Mouse (Mus musculus): ENCODE results near the gene Crmp1. TPM values are rescaled to one million over a fixed set of nuclear protein-coding genes. Genes with fewer than 3 reads are reported as not detected.
A peak's percentile ranks its signal among the peaks of the same experiment; 100 is the strongest.

The Crmp1 gene
- total RNA-seq, 4 experiments from 2014 or later: 202 to 212 (median 207) TPM

- peak in 1 of 2 experiments; percentile 31 for DNase-seq (ENCODE audit: low spot score in 2 of 2)
Measured at GRCm38 (mm10) chr5:37290983-37291382, 49.2 kb downstream of the Crmp1 start.

- DNase-seq (ENCODE audit: low spot score in 2 of 2): no peak
Measured at GRCm38 (mm10) chr5:37296717-37297116, 55.0 kb downstream of the Crmp1 start.

GRCm38 (mm10) chr5:37298370-37298769 lies 56.6 kb downstream of the Crmp1 start:
- no peak for DNase-seq (ENCODE audit: low spot score in 2 of 2)

DNA sequence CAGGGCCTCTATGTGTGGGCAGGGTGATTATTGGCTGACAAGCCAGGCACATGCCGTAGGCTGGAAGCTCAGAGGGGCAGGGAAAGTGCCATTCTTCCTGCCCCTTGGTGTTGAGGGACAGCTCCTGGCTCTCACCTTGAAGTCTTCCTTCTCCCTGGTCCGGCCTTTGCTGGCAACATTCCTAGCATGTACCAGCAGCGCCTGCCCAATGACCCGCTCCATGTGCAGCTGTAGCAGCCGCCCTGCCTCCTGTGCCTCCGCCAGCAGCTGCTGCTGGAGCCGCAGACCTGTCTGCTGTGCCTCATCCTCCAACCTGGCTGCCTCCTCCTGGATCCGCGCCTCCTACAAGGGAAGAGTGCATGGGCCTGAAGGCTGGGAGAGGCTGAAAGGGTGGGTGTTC lies 68.3 kb downstream of the Crmp1 start:
- no peak for DNase-seq (ENCODE audit: low spot score in 2 of 2)

GRCm38 (mm10) chr5:37312980-37313722 lies 71.4 kb downstream of the Crmp1 start:
- DNase-seq (ENCODE audit: low spot score in 2 of 2): no peak

GRCm38 (mm10) chr5:37318715-37319114 lies 77.0 kb downstream of the Crmp1 start:
- DNase-seq (ENCODE audit: low spot score in 2 of 2): no peak

GRCm38 (mm10) chr5:37320174-37320573 lies 78.4 kb downstream of the Crmp1 start:
- DNase-seq (ENCODE audit: low spot score in 2 of 2): peak; percentile 52 to 66

GRCm38 (mm10) chr5:37320761-37321160 lies 79.0 kb downstream of the Crmp1 start:
- DNase-seq (ENCODE audit: low spot score in 2 of 2): no peak

DNA sequence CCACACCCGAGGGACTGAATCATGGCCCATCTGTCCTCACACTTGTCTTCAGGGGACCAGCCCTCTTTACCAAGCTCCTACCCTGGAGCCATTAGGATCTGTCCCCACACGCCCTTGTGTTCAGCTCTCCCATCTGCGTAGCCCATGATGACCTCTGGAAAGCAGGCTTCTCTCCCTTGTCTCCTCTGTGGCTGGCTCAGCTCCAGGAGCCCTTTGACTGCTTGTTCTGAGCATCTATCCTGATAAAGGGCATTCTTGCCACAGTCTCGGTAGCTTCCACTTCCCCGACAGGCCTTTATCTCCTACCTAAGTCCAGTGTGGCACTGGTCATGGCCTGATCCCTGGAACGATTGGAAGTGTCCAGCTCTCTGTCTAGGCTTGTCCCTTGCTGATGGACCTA lies 84.9 kb downstream of the Crmp1 start:
- no peak for DNase-seq (ENCODE audit: low spot score in 2 of 2)

DNA sequence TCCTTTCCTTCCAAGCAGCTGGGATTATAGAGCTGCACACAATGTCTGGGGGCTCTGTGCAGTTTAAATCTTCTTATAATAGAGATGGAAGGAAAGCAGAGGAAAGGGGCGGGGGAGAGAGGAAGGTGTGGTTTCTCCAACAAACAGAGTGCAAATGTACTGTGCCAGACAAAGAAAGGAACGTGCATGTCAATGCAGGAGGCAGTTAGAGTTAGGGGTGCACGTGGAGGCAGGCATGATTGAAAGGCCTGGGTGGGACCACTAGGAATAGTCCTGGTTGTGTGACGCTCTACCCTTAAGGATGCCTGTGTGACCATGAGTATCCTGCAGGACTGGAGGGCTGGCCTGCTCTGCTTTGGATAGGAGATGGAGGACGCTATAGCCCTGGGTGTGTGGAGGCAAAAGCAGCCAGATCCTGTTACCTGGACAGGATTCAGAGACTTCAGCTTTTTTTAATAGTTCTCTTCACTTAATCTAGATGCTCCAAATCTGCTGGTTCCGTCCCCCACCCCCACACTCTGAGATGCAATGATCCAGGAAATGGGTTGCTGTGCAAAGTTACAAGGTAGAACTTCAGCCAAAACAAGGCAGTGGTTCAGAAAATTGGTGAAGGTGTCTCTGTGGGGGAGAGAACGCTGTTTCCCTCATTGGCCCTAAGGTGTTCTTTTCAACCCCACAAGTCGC lies 88.9 kb downstream of the Crmp1 start:
- DNase-seq (ENCODE audit: low spot score in 2 of 2): no peak

- DNase-seq (ENCODE audit: low spot score in 2 of 2): no peak
Measured at GRCm38 (mm10) chr5:37331133-37331505, 89.4 kb downstream of the Crmp1 start.

GRCm38 (mm10) chr5:37332066-37332465 lies 90.3 kb downstream of the Crmp1 start:
- no peak for DNase-seq (ENCODE audit: low spot score in 2 of 2)

DNA sequence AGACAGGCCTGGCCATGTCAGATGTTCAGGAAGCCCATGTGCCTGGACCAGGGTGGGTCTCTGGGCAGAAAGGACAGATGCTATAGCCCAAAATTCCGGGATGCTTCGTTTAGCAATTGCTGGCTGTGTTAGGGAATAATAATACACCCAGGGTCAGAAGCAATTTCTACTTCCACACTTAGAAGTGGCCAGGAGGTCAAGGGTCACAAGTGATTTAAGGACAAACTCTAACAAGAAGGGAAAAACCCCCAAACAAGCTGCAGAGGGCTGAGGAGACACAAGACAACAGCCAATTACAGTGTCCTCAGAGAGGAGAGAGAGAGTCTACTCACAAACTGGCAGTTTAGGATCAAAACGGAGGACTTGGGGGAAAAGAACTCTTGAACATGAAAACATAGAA lies 93.3 kb downstream of the Crmp1 start:
- DNase-seq (ENCODE audit: low spot score in 2 of 2): no peak

DNA sequence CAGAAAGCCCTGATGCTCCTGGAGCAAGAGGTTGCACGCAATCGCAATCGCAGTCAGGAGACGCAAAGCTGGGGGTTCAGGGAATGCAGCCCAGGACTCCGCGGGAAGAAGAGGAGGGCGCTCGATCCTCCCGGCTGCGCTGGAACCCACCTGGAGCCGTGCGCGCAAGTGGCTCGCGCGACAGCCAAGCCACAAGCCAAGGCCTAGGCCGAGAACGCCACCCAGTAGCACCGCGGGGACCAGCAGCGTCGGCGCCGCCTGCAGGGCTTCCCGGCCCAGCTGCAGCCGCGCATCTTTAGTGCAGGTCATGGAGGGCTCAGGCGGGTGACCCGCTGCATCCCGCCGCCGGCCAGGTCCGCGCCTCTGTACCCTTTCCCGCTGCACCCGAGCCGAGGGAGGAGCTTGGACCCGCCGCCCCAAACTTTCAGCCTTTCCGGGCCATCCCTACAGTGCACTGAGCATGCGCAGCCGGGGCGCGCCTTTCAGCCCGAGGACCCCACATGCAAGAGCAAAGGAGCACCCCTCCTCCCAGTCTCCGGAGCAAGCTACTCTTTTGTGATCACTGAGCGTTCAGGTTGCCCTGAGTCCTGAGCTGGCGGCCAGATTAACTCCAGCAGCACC lies 94.9 kb downstream of the Crmp1 start, which contains the start of gene Evc:
TSS of gene Evc (minus strand) at position 410 of the 621 bp plus-strand sequence.
- peak in 1 of 2 experiments; percentile 45 for DNase-seq (ENCODE audit: low spot score in 2 of 2)

DNA sequence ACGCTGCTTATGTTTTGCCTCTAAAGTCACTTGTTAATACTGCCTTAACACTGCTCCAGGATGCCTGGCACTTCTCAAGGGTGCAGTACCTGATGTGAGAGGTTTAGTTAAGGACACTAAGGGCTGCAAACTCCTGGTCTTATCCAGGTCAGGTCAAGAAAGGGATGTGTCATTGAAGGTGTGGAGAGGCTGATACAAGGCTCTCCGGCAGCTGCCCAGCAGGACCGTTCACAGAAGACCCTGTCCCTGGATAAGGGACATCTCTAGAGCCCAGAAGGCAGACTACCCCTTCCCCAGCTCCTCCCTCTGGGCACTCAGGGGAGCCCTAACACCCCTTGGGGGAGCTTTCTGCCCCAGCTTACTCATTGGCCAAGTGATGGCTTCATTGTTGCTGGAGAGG lies 96.0 kb downstream of the Crmp1 start:
- no peak for DNase-seq (ENCODE audit: low spot score in 2 of 2)

GRCm38 (mm10) chr5:37338288-37338687 lies 96.5 kb downstream of the Crmp1 start, which contains the start of gene Evc2:
Evc2 (plus strand) TSS chr5:37338499.
- DNase-seq (ENCODE audit: low spot score in 2 of 2): peak; percentile 65 to 78

Other genes with a start within 250 kb of the Crmp1 start
- 10 to 100 TPM; 22.4 to 42.6 (median 30.3) TPM for gene Gm1043, start 156.6 kb upstream of the Crmp1 start, total RNA-seq (2022)
- 10 to 100 TPM; 13.9 to 18.7 (median 16.5) TPM for gene Evc, start 95.0 kb downstream of the Crmp1 start, total RNA-seq (2022)
- gene Evc2, start 96.6 kb downstream of the Crmp1 start, total RNA-seq (2022): 10 to 100 TPM; 20.0 to 28.4 (median 26.3) TPM